Mouse (Mus musculus): Measurements from ENCODE around the gene Mafk. TPM values are rescaled to one million over a fixed set of nuclear protein-coding genes. Genes with fewer than 3 reads are reported as not detected.

Gene Mafk
- polyA plus RNA-seq, 1 experiment from 2014 or later = 24.9 TPM

DNA sequence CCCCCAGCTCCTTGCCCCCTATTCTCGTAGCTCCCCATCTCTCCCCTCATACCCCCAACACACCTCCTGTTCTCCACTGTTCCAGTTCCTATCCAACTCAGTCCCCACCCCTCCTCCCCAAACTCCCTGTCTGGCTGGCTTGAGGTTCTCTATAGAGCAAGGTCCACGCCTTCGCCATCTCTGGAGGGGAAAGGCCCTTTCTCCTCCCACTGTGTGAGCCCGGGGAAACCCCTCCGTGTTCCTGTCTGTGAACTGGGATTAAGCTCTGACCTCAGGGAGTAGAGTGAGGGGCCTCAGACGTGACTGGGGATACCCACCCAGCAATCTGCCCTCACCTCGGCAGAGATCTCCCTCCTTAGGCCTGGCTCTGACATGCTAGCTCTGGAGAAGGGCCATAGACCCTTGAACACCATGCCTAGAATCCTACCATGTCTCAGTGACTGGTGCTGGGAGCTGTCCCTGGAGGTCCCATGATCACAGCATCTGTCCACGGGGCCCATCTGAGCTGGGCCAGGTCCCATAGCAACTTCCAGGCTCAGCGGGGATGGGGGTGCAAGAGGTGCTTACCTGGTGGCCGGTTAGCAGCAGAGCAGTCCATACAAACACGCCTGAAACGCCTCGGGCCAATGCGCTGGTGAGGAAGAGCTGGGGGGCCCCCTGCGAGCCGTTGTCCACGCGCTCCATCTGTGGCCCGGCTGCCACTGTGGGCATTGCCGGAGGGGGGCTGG lies 21.2 kb downstream of the Mafk start:
- no peak overlapping the region for H3K4me2 ChIP-seq (ENCODE audit: low read depth, low read length)

DNA sequence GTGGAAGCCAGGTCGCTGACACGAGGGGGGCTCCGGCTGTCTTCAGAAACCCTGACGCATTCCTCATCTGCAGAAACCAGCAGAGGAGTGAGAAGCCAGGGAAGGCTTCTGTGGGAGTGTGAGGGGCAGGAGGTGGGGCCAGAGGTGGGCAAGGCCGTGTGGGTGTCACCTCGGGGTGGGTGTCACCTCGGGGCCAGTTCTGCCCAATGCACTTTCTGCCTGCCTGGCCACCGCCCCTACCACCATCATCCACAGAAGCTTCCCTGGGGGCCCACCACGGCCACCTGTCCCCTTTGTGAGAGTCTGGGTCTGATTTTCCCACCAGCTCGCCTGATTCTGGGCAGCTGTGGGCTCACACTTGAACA lies 21.8 kb downstream of the Mafk start:
- Histone ChIP-seq H3K9ac (ENCODE audit: low read length) (no peak overlapping the region), H3K4me1 (ENCODE audit: control insufficient read depth, insufficient read depth, low read length) (peaks cover 4% of the 10 kb centered on the region; the same call in 1 of the 2 replicates), H3K9me3 (replicated peaks; ENCODE audit: control insufficient read depth, low read length) (no peaks in the 10 kb centered on the region), H3K36me3 (ENCODE audit: control insufficient read depth, insufficient read depth) (no peaks in the 10 kb centered on the region), H3K27me3 (ENCODE audit: control insufficient read depth, insufficient read depth, low read length) (peaks cover 4% of the 10 kb centered on the region), H3K4me3 (ENCODE audit: low read length) (no peak overlapping the region), H3K4me2 (ENCODE audit: low read depth, low read length) (no peak overlapping the region), H3K27ac (ENCODE audit: low read length) (no peak overlapping the region)
- 37% methylated on average over 10 of the region's 10 CpGs for WGBS
- ATAC-seq (replicated peaks; ENCODE audit: extremely low read depth, insufficient read depth, low FRiP score) = no peak

More for the DNA sequence above, 21.2 kb downstream of the Mafk start:
- 59% methylated on average over 20 of the region's 20 CpGs for WGBS
- Histone ChIP-seq H3K9me3 (replicated peaks; ENCODE audit: control insufficient read depth, low read length) (no peaks in the 10 kb centered on the region), H3K36me3 (ENCODE audit: control insufficient read depth, insufficient read depth) (no peaks in the 10 kb centered on the region), H3K4me1 (ENCODE audit: control insufficient read depth, insufficient read depth, low read length) (peaks cover 4% of the 10 kb centered on the region; the same call in 1 of the 2 replicates), H3K27ac (ENCODE audit: low read length) (no peak overlapping the region), H3K9ac (ENCODE audit: low read length) (no peak overlapping the region), H3K4me3 (ENCODE audit: low read length) (no peak overlapping the region), H3K27me3 (ENCODE audit: control insufficient read depth, insufficient read depth, low read length) (peaks cover 4% of the 10 kb centered on the region)
- no peak for ATAC-seq (replicated peaks; ENCODE audit: extremely low read depth, insufficient read depth, low FRiP score)

DNA sequence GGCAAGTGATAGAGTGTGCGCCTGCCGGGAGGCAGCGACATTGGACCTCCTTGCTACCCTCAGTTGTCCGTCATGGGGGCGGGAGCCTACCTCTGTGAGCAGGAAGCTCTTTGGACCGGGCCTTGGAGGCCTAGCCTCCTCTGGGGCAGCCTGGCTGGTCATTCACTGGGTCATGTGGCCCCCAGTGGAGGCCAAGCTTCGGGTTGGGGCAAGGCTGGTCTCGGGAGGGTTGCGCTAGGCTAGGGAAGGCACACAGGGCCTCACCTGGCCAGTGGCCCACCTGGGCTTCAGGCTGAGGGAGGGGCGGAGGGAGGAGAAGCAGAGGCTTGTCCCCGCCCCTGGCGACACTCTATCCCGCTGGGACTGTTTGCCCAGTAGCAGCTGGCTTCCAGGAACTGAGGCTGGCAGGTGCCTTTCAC lies 22.7 kb downstream of the Mafk start:
- no peak overlapping the region for H3K27ac ChIP-seq (ENCODE audit: low read length)
- H3K9ac ChIP-seq (ENCODE audit: low read length) = peak overlapping the region; percentile 39; the same call in 1 of the 2 replicates
- no peaks in the 10 kb centered on the region for H3K9me3 ChIP-seq (replicated peaks; ENCODE audit: control insufficient read depth, low read length)
- H3K36me3 ChIP-seq (ENCODE audit: control insufficient read depth, insufficient read depth) = no peaks in the 10 kb centered on the region
- 14% methylated on average over 13 of the region's 13 CpGs for WGBS
- H3K27me3 ChIP-seq (ENCODE audit: control insufficient read depth, insufficient read depth, low read length) = peaks cover 4% of the 10 kb centered on the region
- ATAC-seq (replicated peaks; ENCODE audit: extremely low read depth, insufficient read depth, low FRiP score) = no peak
- H3K4me3 ChIP-seq (ENCODE audit: low read length) = 0 out of 2 replicates have a peak overlapping the region, but pooled peaks have one; percentile 16
- peaks cover 4% of the 10 kb centered on the region; the same call in 1 of the 2 replicates for H3K4me1 ChIP-seq (ENCODE audit: control insufficient read depth, insufficient read depth, low read length)
- H3K4me2 ChIP-seq (ENCODE audit: low read depth, low read length) = no peak overlapping the region

DNA sequence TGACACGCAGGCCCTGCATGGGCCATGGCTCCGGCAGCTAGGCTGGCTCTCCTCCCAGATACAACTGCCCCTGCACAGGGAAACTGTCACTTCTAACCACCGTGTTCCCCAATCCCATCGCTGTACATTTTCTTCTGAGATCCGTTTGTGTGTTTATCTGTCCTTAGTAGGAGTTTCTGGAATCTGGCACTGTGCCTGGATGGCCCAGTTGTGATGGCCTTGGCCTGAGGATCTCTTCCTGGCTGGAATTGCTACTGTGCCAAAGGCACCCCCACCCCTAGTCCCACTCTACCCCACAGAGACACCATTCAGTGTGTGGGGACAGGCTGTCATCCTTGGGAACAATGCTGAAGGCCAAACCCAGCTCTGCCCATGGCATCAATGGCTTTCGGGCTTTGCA lies 24.7 kb downstream of the Mafk start:
- Histone ChIP-seq H3K4me2 (ENCODE audit: low read depth, low read length) (no peak overlapping the region), H3K27ac (ENCODE audit: low read length) (no peak overlapping the region), H3K4me3 (ENCODE audit: low read length) (no peak overlapping the region), H3K9ac (ENCODE audit: low read length) (no peak overlapping the region), H3K36me3 (ENCODE audit: control insufficient read depth, insufficient read depth) (no peaks in the 10 kb centered on the region; the same call in 1 of the 2 replicates), H3K9me3 (replicated peaks; ENCODE audit: control insufficient read depth, low read length) (no peaks in the 10 kb centered on the region), H3K4me1 (ENCODE audit: control insufficient read depth, insufficient read depth, low read length) (peaks cover 4% of the 10 kb centered on the region; the same call in 1 of the 2 replicates), H3K27me3 (ENCODE audit: control insufficient read depth, insufficient read depth, low read length) (peaks cover 4% of the 10 kb centered on the region)
- WGBS = 42% methylated on average over 6 of the region's 6 CpGs
- ATAC-seq (replicated peaks; ENCODE audit: extremely low read depth, insufficient read depth, low FRiP score) = no peak

DNA sequence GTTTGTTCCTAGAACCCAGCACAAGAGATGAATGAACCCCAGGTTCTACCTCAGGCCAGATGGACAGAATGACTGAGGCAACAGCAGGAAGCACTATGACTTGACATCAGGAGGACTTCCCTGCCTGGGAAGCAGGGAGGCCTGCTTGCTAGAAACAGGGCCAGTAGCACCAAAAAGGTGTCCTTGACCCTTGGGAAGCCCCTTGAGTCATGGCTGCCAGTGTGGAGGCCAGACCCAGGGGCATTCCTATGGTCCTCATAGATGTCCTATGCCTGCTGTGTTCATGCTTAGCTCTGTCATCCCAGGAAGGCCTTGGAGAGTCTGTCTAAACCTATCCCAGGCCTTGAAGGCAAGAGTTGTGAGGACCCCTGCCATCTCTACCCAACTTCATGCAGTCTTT lies 25.1 kb downstream of the Mafk start:
- ATAC-seq (replicated peaks; ENCODE audit: extremely low read depth, insufficient read depth, low FRiP score) = no peak
- Histone ChIP-seq H3K4me2 (ENCODE audit: low read depth, low read length) (no peak overlapping the region), H3K27me3 (ENCODE audit: control insufficient read depth, insufficient read depth, low read length) (peaks cover 4% of the 10 kb centered on the region), H3K9me3 (replicated peaks; ENCODE audit: control insufficient read depth, low read length) (no peaks in the 10 kb centered on the region), H3K36me3 (ENCODE audit: control insufficient read depth, insufficient read depth) (no peaks in the 10 kb centered on the region; the same call in 1 of the 2 replicates), H3K4me1 (ENCODE audit: control insufficient read depth, insufficient read depth, low read length) (peaks cover 4% of the 10 kb centered on the region; the same call in 1 of the 2 replicates), H3K27ac (ENCODE audit: low read length) (no peak overlapping the region), H3K9ac (ENCODE audit: low read length) (no peak overlapping the region), H3K4me3 (ENCODE audit: low read length) (no peak overlapping the region)

DNA sequence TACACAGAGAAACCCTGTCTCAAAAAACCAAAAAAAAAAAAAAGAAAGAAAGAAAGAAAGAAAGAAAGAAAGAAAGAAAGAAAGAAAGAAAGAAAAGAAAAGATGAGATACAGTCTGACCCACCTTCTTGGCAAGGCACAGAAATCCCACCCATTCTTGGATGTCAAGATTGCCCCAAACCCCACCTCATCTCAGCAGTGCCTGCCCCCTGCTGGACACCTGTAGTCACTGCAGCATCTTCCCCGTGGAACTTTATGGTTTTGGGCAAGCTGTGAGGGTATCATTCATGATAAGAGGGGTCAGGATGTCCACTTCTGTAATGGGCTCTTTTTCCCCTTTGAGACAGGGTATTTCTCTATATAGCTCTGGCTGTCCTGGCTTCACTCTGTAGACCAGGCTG lies 26.0 kb downstream of the Mafk start:
- H3K4me1 ChIP-seq (ENCODE audit: control insufficient read depth, insufficient read depth, low read length) = peaks cover 4% of the 10 kb centered on the region; the same call in 1 of the 2 replicates
- H3K36me3 ChIP-seq (ENCODE audit: control insufficient read depth, insufficient read depth) = peaks cover 2% of the 10 kb centered on the region
- no peak overlapping the region for H3K4me2 ChIP-seq (ENCODE audit: low read depth, low read length)
- no peak overlapping the region for H3K4me3 ChIP-seq (ENCODE audit: low read length)
- H3K9me3 ChIP-seq (replicated peaks; ENCODE audit: control insufficient read depth, low read length) = no peaks in the 10 kb centered on the region
- peaks cover 4% of the 10 kb centered on the region for H3K27me3 ChIP-seq (ENCODE audit: control insufficient read depth, insufficient read depth, low read length)
- no peak for ATAC-seq (replicated peaks; ENCODE audit: extremely low read depth, insufficient read depth, low FRiP score)
- no peak overlapping the region for H3K27ac ChIP-seq (ENCODE audit: low read length)
- WGBS = 0% methylated on average over 1 of the region's 1 CpGs
- no peak overlapping the region for H3K9ac ChIP-seq (ENCODE audit: low read length)

DNA sequence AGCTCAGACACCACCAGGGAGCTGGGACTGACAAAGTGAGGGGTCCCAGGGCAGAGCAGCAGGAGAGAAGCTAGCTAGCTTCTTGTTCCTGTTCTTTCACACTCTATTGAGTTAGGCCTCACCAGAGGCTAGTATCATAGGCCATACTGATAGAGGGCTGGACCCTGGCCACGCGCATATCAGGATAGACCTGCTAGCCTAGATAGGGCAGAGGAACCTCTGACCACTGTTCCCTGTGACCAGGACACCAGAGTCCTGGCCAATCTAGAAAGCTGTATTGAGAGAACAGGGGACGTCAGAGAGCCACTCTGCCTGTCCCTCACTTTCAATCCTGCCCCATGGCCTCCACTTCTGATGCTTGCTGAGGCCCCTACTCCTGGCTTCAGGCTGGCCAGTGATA lies 26.7 kb downstream of the Mafk start:
- H3K36me3 ChIP-seq (ENCODE audit: control insufficient read depth, insufficient read depth) = peaks cover 9% of the 10 kb centered on the region
- H3K4me3 ChIP-seq (ENCODE audit: low read length) = no peak overlapping the region
- no peak overlapping the region for H3K4me2 ChIP-seq (ENCODE audit: low read depth, low read length)
- WGBS = 65% methylated on average over 3 of the region's 3 CpGs
- no peak overlapping the region for H3K27ac ChIP-seq (ENCODE audit: low read length)
- peaks cover 4% of the 10 kb centered on the region; the same call in 1 of the 2 replicates for H3K4me1 ChIP-seq (ENCODE audit: control insufficient read depth, insufficient read depth, low read length)
- no peak overlapping the region for H3K9ac ChIP-seq (ENCODE audit: low read length)
- ATAC-seq (replicated peaks; ENCODE audit: extremely low read depth, insufficient read depth, low FRiP score) = no peak
- peaks cover 4% of the 10 kb centered on the region for H3K27me3 ChIP-seq (ENCODE audit: control insufficient read depth, insufficient read depth, low read length)
- no peaks in the 10 kb centered on the region for H3K9me3 ChIP-seq (replicated peaks; ENCODE audit: control insufficient read depth, low read length)

DNA sequence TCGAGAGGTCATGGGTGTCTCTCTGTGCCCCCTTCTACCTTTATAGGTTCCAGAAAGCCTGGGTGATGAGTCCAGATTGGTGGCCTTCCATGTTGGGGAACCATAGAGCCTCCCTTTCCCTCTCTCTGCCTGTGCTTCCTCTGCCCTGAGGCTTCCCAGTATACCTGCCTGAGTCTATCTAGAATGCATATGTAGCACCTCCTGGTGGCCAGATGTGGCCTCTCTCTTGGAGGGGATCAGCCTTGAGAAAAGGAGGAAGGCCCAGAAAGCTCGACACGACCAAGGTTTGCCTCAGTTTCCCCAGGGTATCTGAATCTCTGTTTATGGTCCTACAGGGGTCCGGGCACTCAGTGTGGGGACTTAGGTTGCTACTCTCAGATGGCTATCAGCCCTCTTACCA lies 27.5 kb downstream of the Mafk start:
- no peak overlapping the region for H3K9ac ChIP-seq (ENCODE audit: low read length)
- peaks cover 4% of the 10 kb centered on the region; the same call in 1 of the 2 replicates for H3K4me1 ChIP-seq (ENCODE audit: control insufficient read depth, insufficient read depth, low read length)
- no peak overlapping the region for H3K27ac ChIP-seq (ENCODE audit: low read length)
- H3K36me3 ChIP-seq (ENCODE audit: control insufficient read depth, insufficient read depth) = peaks cover 14% of the 10 kb centered on the region
- WGBS = 45% methylated on average over 4 of the region's 4 CpGs
- ATAC-seq (replicated peaks; ENCODE audit: extremely low read depth, insufficient read depth, low FRiP score) = no peak; the same call in 1 of the 2 replicates
- H3K27me3 ChIP-seq (ENCODE audit: control insufficient read depth, insufficient read depth, low read length) = peaks cover 4% of the 10 kb centered on the region
- no peak overlapping the region for H3K4me2 ChIP-seq (ENCODE audit: low read depth, low read length)
- H3K4me3 ChIP-seq (ENCODE audit: low read length) = no peak overlapping the region
- H3K9me3 ChIP-seq (replicated peaks; ENCODE audit: control insufficient read depth, low read length) = no peaks in the 10 kb centered on the region

DNA sequence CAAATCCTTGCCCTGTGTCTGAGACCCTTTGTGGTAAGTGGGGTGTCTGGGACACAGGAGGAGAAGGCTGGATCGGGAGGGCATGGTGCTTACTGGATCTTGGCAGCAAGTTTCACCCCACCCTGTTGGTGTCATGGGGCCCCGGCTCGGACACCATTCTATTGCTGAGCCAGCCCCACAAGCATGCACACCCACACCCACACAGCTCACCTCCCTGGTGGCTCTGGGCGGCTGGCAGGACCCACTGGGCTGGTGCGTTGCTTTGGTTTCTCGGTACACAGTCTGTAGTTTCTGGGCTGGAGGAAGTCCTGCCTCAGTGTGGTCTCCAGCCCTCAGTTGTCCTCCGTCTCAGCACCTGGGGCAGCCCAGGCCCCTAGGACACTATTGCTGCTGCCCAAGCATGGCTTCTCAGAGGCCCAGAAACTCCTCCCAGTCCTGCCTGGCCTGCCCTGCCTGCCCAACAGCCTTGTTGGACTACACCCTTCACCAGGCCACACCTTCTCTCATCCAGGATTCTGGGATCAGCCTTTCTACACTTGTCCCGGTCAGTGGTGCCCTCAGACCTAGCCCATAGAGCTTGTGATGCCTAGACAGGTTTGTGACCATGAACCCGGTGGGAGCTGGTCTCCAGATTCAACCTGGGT lies 28.3 kb downstream of the Mafk start, which contains the start of gene Tmem184a:
Tmem184a (minus strand) TSS at position 380 of the 644 bp plus-strand sequence.
- WGBS = 70% methylated on average over 9 of the region's 9 CpGs
- no peak for ATAC-seq (replicated peaks; ENCODE audit: extremely low read depth, insufficient read depth, low FRiP score)

More for the DNA sequence above, 28.3 kb downstream of the Mafk start, which contains the start of gene Tmem184a:
- Histone ChIP-seq H3K9ac (ENCODE audit: low read length) (no peak within 1 kb of the TSS), H3K9me3 (replicated peaks; ENCODE audit: control insufficient read depth, low read length) (no peaks in the 10 kb centered on the region), H3K4me1 (ENCODE audit: control insufficient read depth, insufficient read depth, low read length) (peaks cover 4% of the 10 kb centered on the region; the same call in 1 of the 2 replicates), H3K27me3 (ENCODE audit: control insufficient read depth, insufficient read depth, low read length) (no peaks in the 10 kb centered on the region), H3K27ac (ENCODE audit: low read length) (no peak within 1 kb of the TSS), H3K4me2 (ENCODE audit: low read depth, low read length) (no peak within 1 kb of the TSS), H3K4me3 (ENCODE audit: low read length) (no peak within 1 kb of the TSS), H3K36me3 (ENCODE audit: control insufficient read depth, insufficient read depth) (peaks cover 14% of the 10 kb centered on the region)
